Mouse (Mus musculus): Measurements from ENCODE around the gene Polr2b. TPM values are rescaled to one million over a fixed set of nuclear protein-coding genes. Genes with fewer than 3 reads are reported as not detected.
A peak's percentile ranks its signal among the peaks of the same experiment; 100 is the strongest.

Polr2b gene
- polyA plus RNA-seq (2015; fragmentation: Nextera tagmentation; extraction: Ambion mirVana) = 62.5 and 64.9 TPM in 2 replicates

DNA sequence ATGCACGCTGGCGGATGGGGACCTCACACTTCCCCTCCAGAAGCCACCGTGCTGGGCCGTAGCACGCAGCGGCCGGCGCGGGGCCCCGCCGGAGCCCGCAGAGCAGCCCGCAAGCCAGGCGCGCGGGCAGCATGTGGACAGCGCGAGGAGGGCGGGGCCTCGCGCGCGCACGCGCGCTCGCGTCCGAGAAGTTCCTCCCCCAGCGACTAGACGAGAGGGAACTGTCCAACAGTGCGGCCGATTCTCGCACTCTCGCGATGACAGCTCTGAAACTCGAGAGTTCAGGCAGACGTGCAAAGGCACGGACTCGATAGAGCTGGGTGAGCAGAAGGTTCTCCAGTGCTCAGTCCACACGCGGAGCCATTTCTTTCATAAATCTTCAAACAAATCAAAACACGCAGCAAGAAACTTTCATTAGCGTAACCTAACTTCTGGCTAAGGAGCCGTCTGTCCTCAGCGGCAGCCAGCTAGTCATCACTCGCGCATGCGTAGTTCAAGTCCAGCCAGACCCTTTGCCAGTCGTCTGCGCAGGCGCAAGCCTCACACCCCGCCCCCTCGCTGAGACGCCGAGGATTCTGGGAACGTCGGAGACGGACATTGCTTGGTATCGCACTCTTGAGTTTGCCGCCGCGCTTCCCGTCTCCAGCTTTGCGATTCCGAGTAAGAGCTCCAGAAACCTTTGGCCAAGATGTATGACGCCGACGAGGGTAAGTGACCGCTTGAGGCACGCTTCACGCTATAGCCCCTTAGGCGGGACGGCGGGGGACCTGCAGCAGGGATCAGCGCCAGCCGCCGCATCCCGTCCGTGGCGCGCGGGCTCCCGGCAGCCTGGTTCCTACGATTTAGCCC is at the start of gene Polr2b, which contains the start of gene Noa1:
Polr2b (plus strand) TSS at position 224 of the 849 bp plus-strand sequence.
Noa1 (minus strand) TSS at position 161 of the 849 bp plus-strand sequence.
- H3K27me3 ChIP-seq (ENCODE audit: control insufficient read depth, insufficient read depth, low read depth, low read length) = no peaks in the 10 kb centered on the region
- H3K27ac ChIP-seq (ENCODE audit: low read length) = peak within 1 kb of the TSS; percentile 90
- peak within 1 kb of the TSS; percentile 82 for H3K9ac ChIP-seq (ENCODE audit: low read depth, low read length)
- H3K4me1 ChIP-seq (ENCODE audit: control insufficient read depth, insufficient read depth, low read length) = peaks cover 22% of the 10 kb centered on the region
- peak; percentile 96 for ATAC-seq
- peak within 1 kb of the TSS; percentile 99 for H3K4me2 ChIP-seq (ENCODE audit: low read length)
- WGBS = under 1% methylated on average over 84 of the region's 85 CpGs
- H3K9me3 ChIP-seq (replicated peaks; ENCODE audit: control insufficient read depth, low read length, poor library complexity, severe bottlenecking) = no peaks in the 10 kb centered on the region
- H3K36me3 ChIP-seq (ENCODE audit: control insufficient read depth, insufficient read depth, low read length) = peaks cover 12% of the 10 kb centered on the region; the same call in 1 of the 2 replicates
- H3K4me3 ChIP-seq (ENCODE audit: low read depth, low read length) = peak within 1 kb of the TSS; percentile 76

DNA sequence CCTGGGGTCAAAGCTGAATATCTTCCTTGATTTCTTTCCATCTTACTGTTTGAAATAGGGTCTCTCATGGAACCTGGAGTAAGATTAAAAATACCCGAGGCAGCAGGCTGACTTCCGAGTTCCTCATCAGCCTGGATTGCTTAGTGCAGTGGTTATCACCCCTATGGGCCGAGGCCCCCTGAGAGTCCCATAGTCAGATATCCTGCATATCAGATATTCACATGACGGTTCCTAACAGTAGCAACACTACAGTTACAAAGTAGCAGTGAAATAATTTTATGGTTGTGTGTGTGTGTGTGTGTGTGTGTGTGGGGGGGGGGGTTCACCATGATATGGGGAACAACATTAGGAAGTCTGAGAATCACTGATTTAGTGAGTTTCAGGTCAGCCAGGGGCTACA is 48.8 kb upstream of the Polr2b start:
- Histone ChIP-seq H3K4me3 (ENCODE audit: low read depth, low read length) (no peak overlapping the region), H3K27ac (ENCODE audit: low read length) (no peak overlapping the region), H3K9me3 (replicated peaks; ENCODE audit: control insufficient read depth, low read length, poor library complexity, severe bottlenecking) (no peaks in the 10 kb centered on the region), H3K27me3 (ENCODE audit: control insufficient read depth, insufficient read depth, low read depth, low read length) (peaks cover 3% of the 10 kb centered on the region; the same call in 1 of the 2 replicates), H3K4me2 (ENCODE audit: low read length) (no peak overlapping the region), H3K36me3 (ENCODE audit: control insufficient read depth, insufficient read depth, low read length) (no peaks in the 10 kb centered on the region), H3K9ac (ENCODE audit: low read depth, low read length) (no peak overlapping the region), H3K4me1 (ENCODE audit: control insufficient read depth, insufficient read depth, low read length) (no peaks in the 10 kb centered on the region)
- ATAC-seq = no peak
- WGBS = 66% methylated on average over 4 of the region's 4 CpGs

DNA sequence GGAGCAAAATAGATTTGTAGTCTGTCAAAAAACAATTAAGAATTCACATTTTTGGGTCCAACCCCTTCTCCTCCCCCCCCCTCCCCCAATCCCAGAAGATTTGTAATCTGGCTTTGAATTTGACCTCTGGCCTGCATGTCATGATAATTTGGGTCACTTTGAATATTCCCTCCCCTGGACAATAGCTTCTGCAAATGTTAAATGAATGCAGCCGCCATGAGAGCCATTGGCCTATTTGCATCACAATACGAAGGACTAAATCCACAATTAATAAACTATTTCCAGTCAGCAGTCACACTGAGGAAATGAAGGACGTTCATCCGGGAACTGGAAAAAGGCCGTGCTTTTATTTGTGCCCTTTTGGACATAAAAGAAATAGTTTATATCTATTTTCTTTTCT is 47.8 kb upstream of the Polr2b start:
- H3K27me3 ChIP-seq (ENCODE audit: control insufficient read depth, insufficient read depth, low read depth, low read length) = peaks cover 3% of the 10 kb centered on the region; the same call in 1 of the 2 replicates
- H3K9ac ChIP-seq (ENCODE audit: low read depth, low read length) = no peak overlapping the region
- ATAC-seq = no peak
- no peak overlapping the region for H3K4me3 ChIP-seq (ENCODE audit: low read depth, low read length)
- H3K4me2 ChIP-seq (ENCODE audit: low read length) = no peak overlapping the region
- H3K9me3 ChIP-seq (replicated peaks; ENCODE audit: control insufficient read depth, low read length, poor library complexity, severe bottlenecking) = no peaks in the 10 kb centered on the region
- WGBS = 19% methylated on average over 5 of the region's 5 CpGs
- H3K36me3 ChIP-seq (ENCODE audit: control insufficient read depth, insufficient read depth, low read length) = no peaks in the 10 kb centered on the region
- H3K27ac ChIP-seq (ENCODE audit: low read length) = no peak overlapping the region
- peaks cover 4% of the 10 kb centered on the region; the same call in 1 of the 2 replicates for H3K4me1 ChIP-seq (ENCODE audit: control insufficient read depth, insufficient read depth, low read length)

DNA sequence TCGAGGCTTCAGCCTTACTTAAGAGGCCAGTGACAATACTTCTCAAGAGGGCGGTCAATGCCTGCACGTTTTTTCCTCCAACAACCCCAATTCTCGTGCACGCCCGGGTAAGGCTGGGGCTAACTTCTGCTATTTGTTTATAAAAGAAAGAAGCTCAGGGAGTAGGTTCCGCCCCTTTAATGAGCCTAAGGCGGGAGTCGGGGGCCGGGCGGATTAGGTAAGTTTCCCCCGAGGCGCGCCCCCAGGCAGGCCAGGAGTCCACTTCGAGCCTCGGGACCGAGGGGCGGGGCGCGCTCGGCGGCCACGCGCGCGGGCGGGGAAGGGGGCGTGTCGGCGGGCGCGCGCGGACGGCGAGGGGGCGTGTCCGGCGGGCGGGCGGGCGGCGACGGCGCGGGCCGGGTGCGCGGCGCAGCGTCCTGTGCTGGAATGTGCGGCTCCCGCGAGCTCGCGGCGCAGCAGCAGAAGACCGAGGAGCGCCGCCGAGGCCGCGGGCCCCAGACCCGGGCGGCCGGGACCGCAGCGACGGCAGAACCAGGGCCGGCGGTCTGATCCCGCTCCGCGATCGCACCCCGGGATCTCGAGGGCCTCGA is 44.8 kb upstream of the Polr2b start, which contains the start of gene Rest:
Rest (plus strand) TSS at position 411 of the 590 bp plus-strand sequence.
- H3K9me3 ChIP-seq (replicated peaks; ENCODE audit: control insufficient read depth, low read length, poor library complexity, severe bottlenecking) = no peaks in the 10 kb centered on the region
- H3K27ac ChIP-seq (ENCODE audit: low read length) = peak within 1 kb of the TSS; percentile 78
- H3K4me3 ChIP-seq (ENCODE audit: low read depth, low read length) = peak within 1 kb of the TSS; percentile 87
- H3K36me3 ChIP-seq (ENCODE audit: control insufficient read depth, insufficient read depth, low read length) = no peaks in the 10 kb centered on the region
- peak; percentile 88 for ATAC-seq
- H3K4me2 ChIP-seq (ENCODE audit: low read length) = peak within 1 kb of the TSS; percentile 89
- H3K27me3 ChIP-seq (ENCODE audit: control insufficient read depth, insufficient read depth, low read depth, low read length) = peaks cover 3% of the 10 kb centered on the region; the same call in 1 of the 2 replicates
- WGBS = under 1% methylated on average over 50 of the region's 78 CpGs
- H3K4me1 ChIP-seq (ENCODE audit: control insufficient read depth, insufficient read depth, low read length) = peaks cover 4% of the 10 kb centered on the region; the same call in 1 of the 2 replicates
- peak within 1 kb of the TSS; percentile 66 for H3K9ac ChIP-seq (ENCODE audit: low read depth, low read length)

DNA sequence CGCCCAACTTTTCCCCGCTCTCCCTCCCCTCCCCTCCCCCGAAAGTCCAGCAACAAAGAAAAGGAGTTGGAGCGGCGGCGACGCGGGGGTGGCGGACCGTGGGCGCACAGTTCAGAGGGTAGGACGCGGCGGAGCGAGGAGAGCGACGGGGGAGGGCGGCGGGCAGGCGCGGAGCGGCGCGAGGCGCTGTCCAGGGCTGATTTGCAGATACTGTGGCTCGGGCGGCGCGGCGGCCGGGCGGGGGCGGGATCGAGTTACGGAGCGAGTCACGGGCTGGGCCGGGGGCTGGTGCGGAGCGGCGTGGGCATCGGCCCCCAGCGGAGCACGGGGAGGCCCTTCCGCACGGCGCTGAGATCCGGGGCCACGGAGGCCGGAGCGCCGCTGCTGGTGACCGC is 44.3 kb upstream of the Polr2b start:
- H3K27me3 ChIP-seq (ENCODE audit: control insufficient read depth, insufficient read depth, low read depth, low read length) = peaks cover 3% of the 10 kb centered on the region; the same call in 1 of the 2 replicates
- H3K9ac ChIP-seq (ENCODE audit: low read depth, low read length) = peak overlapping the region; percentile 66
- WGBS = under 1% methylated on average over 27 of the region's 53 CpGs
- H3K4me2 ChIP-seq (ENCODE audit: low read length) = peak overlapping the region; percentile 89
- peak; percentile 87 for ATAC-seq
- peaks cover 4% of the 10 kb centered on the region; the same call in 1 of the 2 replicates for H3K4me1 ChIP-seq (ENCODE audit: control insufficient read depth, insufficient read depth, low read length)
- H3K9me3 ChIP-seq (replicated peaks; ENCODE audit: control insufficient read depth, low read length, poor library complexity, severe bottlenecking) = no peaks in the 10 kb centered on the region
- H3K36me3 ChIP-seq (ENCODE audit: control insufficient read depth, insufficient read depth, low read length) = no peaks in the 10 kb centered on the region
- peak overlapping the region; percentile 87 for H3K4me3 ChIP-seq (ENCODE audit: low read depth, low read length)
- peak overlapping the region; percentile 78 for H3K27ac ChIP-seq (ENCODE audit: low read length)

DNA sequence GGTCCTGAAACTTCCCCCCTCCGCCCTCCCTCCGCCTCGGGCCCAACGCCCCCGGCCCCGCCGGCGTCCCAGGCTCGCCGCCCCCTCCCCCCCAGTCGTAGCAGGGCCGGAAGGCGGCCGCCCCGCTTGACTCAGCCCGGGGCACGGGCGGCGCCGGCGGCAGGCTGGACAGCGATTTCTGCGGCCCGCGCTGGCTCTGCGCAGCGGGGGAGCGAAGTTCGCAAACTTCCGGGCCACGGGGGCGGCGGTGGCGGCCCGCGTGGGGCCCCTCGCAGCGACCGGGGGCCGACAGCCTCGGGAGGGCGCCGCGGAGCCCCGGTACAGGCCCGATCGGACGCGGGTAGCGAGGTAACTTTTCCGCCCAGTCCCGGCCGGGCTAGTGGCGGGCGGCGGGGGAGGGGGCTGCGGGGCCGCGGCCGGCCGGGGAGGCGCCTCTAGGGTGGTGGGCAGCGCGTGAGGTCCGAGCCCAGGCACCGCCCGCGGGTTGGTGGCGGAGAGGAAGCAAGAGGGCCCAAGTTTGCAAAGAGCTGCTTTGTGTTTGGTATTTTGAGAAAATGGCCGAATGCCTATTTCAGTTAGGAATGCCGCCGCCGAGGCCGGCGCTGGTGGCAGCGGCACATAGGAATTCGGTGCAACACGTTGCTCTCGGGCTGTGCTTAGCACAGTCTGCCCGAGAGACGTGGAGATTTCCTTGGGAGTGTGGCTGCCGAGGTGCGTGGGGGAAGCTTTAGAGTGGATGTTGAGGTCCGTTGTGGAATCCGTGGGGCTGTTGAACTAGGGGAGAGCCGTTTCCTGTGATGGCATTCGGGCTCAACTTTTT is 43.7 kb upstream of the Polr2b start:
- no peaks in the 10 kb centered on the region for H3K36me3 ChIP-seq (ENCODE audit: control insufficient read depth, insufficient read depth, low read length)
- ATAC-seq = peak; percentile 56
- peak overlapping the region; percentile 87 for H3K4me3 ChIP-seq (ENCODE audit: low read depth, low read length)
- H3K4me2 ChIP-seq (ENCODE audit: low read length) = peak overlapping the region; percentile 89
- peak overlapping the region; percentile 66 for H3K9ac ChIP-seq (ENCODE audit: low read depth, low read length)
- H3K9me3 ChIP-seq (replicated peaks; ENCODE audit: control insufficient read depth, low read length, poor library complexity, severe bottlenecking) = no peaks in the 10 kb centered on the region
- H3K27ac ChIP-seq (ENCODE audit: low read length) = peak overlapping the region; percentile 78
- H3K4me1 ChIP-seq (ENCODE audit: control insufficient read depth, insufficient read depth, low read length) = peaks cover 4% of the 10 kb centered on the region; the same call in 1 of the 2 replicates
- H3K27me3 ChIP-seq (ENCODE audit: control insufficient read depth, insufficient read depth, low read depth, low read length) = peaks cover 3% of the 10 kb centered on the region; the same call in 1 of the 2 replicates
- under 1% methylated on average over 56 of the region's 87 CpGs for whole genome bisulfite sequencing

DNA sequence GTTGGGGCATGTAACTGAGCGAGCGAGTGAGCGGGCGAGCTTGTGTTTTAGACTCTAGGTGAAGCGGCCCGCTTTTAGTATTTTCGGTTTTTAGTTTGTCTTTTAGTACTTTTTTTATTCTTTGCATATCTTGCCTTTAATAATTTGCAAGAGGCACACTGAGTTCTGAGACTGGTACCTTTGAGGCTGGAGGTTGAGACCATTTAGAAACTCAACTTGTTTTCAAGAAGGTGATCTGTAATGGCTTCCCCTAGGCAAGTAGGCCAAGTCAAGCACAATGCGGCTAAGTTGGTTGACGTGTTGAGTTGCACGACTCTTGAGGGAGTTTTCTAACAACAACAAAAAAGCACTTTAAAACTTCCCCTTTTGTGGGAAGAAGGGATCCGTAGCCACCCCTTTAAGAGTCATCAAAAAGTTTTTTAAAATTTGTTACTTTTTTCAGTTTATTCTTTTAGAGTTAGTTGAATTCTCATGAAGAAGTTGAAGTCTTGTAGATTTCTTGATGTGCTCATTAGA is 43.0 kb upstream of the Polr2b start:
- WGBS = 3% methylated on average over 11 of the region's 11 CpGs
- Histone ChIP-seq H3K4me1 (ENCODE audit: control insufficient read depth, insufficient read depth, low read length) (peaks cover 4% of the 10 kb centered on the region; the same call in 1 of the 2 replicates), H3K27me3 (ENCODE audit: control insufficient read depth, insufficient read depth, low read depth, low read length) (peaks cover 3% of the 10 kb centered on the region; the same call in 1 of the 2 replicates), H3K27ac (ENCODE audit: low read length) (peak overlapping the region; percentile 78; the same call in 1 of the 2 replicates), H3K36me3 (ENCODE audit: control insufficient read depth, insufficient read depth, low read length) (no peaks in the 10 kb centered on the region), H3K4me2 (ENCODE audit: low read length) (peak overlapping the region; percentile 89), H3K4me3 (ENCODE audit: low read depth, low read length) (peak overlapping the region; percentile 87), H3K9ac (ENCODE audit: low read depth, low read length) (peak overlapping the region; percentile 66), H3K9me3 (replicated peaks; ENCODE audit: control insufficient read depth, low read length, poor library complexity, severe bottlenecking) (no peaks in the 10 kb centered on the region)
- ATAC-seq = no peak

DNA sequence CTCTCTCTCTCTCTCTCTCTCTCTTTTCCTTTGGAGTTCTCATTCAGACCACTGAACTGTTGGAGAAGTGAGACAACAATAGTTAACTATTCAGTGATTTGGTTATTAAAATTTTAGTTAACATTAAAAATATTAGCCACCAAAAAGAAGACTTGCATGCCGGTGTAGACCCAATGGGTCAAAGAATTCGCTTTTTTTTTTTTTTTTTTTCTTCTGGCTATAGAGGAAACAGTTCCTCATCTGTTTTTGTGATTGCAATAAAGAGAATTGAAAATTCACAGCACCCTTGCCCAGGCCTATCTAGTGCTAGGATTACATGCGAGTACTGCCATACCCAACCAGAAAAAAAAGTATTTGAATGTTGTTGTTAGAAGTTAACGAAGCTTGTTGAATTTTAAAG is 42.5 kb upstream of the Polr2b start:
- no peak overlapping the region for H3K27ac ChIP-seq (ENCODE audit: low read length)
- no peaks in the 10 kb centered on the region for H3K9me3 ChIP-seq (replicated peaks; ENCODE audit: control insufficient read depth, low read length, poor library complexity, severe bottlenecking)
- no peak overlapping the region for H3K9ac ChIP-seq (ENCODE audit: low read depth, low read length)
- WGBS = 70% methylated on average over 4 of the region's 4 CpGs
- H3K4me3 ChIP-seq (ENCODE audit: low read depth, low read length) = no peak overlapping the region
- peaks cover 3% of the 10 kb centered on the region; the same call in 1 of the 2 replicates for H3K27me3 ChIP-seq (ENCODE audit: control insufficient read depth, insufficient read depth, low read depth, low read length)
- H3K36me3 ChIP-seq (ENCODE audit: control insufficient read depth, insufficient read depth, low read length) = no peaks in the 10 kb centered on the region
- peaks cover 4% of the 10 kb centered on the region; the same call in 1 of the 2 replicates for H3K4me1 ChIP-seq (ENCODE audit: control insufficient read depth, insufficient read depth, low read length)
- H3K4me2 ChIP-seq (ENCODE audit: low read length) = peak overlapping the region; percentile 89
- no peak for ATAC-seq

Measured in midbrain, embryonic 16.5 days (tissue).